Mouse (Mus musculus) bone marrow macrophage, adult 2 months (primary cell): ENCODE measurements around the gene Slc30a2. TPM values are rescaled to one million over a fixed set of nuclear protein-coding genes. Genes with fewer than 3 reads are reported as not detected.
"Not testable (repeated sequence)": the region's sequence is repeated elsewhere in the genome, so short reads cannot be mapped to it uniquely, and the experiment has no call there.

Experiments
- H3K27ac ChIP-seq: 2 replicates; pipeline ENCODE4 v1.5.1; 2012; ENCODE audit warnings: low read depth, low read length; ENCODE audit not compliant: insufficient read depth
- H3K4me1 ChIP-seq: 2 replicates; pipeline ENCODE4 v1.6.1; 2012; ENCODE audit warnings: low read length; ENCODE audit not compliant: control insufficient read depth, insufficient read depth
- H3K4me3 ChIP-seq: 2 replicates; pipeline ENCODE4 v1.5.1; 2012; ENCODE audit warnings: mild to moderate bottlenecking, low read length, moderate library complexity; ENCODE audit not compliant: insufficient read depth
- CTCF ChIP-seq: IDR thresholded peaks from 2 replicates; pipeline ENCODE4 v1.5.1; 2012; ENCODE audit warnings: low read depth, mild to moderate bottlenecking, low read length, moderate library complexity
- POLR2A ChIP-seq: IDR thresholded peaks from 2 replicates; pipeline ENCODE4 v1.6.1; 2012; ENCODE audit warnings: mild to moderate bottlenecking, low read depth, low read length, borderline replicate concordance
- polyA plus RNA-seq: library from polyadenylated mRNA; stranded (reverse); fragments of >200 nt; gene quantifications from 2 replicates; pipeline ENCODE4 v1.2.4, GENCODE M21; 2012; ENCODE audit not compliant: missing spikeins, insufficient read depth, insufficient read length

The Slc30a2 gene
- polyA plus RNA-seq, 1 experiment: not detected

DNA sequence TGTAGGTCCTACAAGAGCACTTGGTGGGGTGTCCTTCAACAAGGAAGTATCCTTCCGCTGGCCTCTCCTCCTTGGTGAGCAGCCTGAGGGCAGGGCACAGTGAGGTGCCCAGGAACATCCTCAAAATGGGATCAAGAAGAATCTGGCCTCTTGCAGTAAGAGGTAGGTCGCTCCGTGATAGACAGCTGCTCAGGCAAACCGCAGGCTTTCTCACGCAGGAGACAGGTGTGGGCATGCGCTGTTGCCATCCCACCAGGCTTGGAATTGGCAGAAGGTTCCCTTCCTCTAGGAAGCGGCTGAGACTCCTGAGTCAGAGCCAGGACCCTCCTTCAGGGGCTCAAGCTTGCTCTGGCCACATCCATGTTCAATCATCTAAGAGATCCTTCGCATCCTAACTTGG, 30.3 kb downstream of the Slc30a2 start:
- TF ChIP-seq CTCF: no peak
- no peak for TF ChIP-seq POLR2A
- no peak overlapping the region for H3K4me3 ChIP-seq
- no peak overlapping the region for H3K27ac ChIP-seq
- H3K4me1 ChIP-seq: peaks cover 7% of the 10 kb centered on the region

DNA sequence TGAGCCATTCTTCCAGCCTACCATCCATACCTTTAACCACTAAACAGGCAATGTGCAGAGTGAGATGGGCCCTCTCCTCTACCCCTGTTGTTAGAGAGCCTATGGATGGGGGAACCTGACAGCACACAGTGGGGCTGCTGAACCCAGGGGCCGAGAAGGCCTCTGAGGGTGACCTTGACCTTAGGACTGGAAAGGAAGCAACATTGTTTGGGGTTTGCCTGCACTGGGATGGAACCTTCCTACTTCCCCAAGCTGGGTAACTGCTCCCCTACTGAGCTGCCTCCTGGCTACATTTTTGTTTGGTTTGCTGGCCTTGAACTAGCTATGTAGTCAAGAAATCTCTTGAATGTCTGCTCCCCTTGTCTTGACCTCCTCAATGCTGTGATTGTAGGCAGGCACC, 31.3 kb downstream of the Slc30a2 start:
- no peak for TF ChIP-seq CTCF
- TF ChIP-seq POLR2A: no peak
- H3K4me1 ChIP-seq: peaks cover 7% of the 10 kb centered on the region
- no peak overlapping the region for H3K4me3 ChIP-seq
- no peak overlapping the region for H3K27ac ChIP-seq

DNA sequence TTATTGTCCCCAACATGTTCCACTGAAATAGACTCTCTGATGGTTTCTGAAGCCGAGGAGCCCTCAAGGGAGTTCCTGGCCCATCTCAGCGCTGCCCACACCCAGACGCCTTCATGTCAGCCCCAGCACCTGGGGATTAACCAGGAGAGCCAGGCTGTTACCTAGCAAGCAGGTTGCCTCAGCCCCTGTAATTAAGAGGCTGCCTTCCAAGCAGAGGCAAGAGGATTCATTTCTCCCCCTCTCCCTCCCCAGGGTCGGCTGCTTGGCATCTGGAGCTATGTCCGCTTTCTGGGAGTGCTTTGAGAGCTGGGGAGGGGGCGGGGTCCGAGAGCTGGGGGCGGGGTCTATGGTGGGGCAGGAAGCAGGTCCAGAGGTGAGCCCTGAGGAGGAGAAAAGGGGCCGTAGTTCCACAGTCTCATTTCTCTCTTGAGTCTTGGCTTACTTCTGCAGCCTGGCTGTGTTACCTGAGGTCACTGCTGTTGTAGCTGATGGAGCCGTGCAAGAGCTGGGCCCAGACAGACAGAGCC, 35.2 kb downstream of the Slc30a2 start:
- Histone ChIP-seq H3K4me1 (no peaks in the 10 kb centered on the region), H3K4me3 (no peak overlapping the region), H3K27ac (no peak overlapping the region)
- no peak for TF ChIP-seq POLR2A
- no peak for TF ChIP-seq CTCF

DNA sequence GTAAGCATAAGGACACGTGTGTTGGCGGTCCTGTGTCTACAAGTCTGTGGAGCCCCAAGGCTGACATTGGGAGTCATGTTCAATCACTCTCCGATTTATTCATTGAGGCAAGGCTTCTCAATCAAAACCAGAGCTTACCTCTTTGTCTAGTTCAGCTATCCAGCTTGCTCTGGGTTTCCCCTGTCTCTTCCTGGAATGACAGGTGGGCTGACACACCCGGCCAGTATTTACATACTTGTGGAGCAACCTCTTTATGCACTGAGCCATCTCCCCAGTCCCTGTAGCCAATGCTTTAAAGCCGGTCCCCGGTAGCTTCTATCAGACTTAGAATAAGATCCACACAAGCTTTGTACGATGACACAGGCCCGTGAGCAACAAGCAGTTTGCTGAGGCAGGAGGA, 36.5 kb downstream of the Slc30a2 start:
- Histone ChIP-seq H3K4me3 (no peak overlapping the region), H3K27ac (no peak overlapping the region), H3K4me1 (no peaks in the 10 kb centered on the region)
- TF ChIP-seq CTCF (no peak), POLR2A (no peak)

DNA sequence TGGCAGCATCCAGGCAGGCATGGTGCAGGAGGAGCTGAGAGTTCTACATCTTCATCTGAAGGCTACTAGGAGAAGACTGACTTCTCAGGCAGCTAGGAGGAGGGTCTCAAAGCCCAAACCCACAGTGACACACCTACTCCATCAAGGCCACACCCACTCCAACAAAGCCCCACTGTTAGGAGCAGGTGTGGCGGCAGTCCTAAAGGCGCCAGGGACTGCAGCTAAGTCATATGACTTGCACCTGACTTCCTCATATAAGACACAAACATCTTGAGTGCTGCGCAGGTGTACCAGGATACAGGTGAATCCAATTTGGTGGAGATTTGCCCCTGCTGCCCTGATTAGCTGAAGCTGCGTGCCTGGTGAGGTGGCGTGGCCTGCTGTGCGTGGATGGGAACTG, 40.8 kb downstream of the Slc30a2 start, which contains the start of gene Extl1:
Gene Extl1 (minus strand): TSS at position 101 of the 400 bp plus-strand sequence.
- H3K27ac ChIP-seq, H3K4me3 ChIP-seq: not testable (repeated sequence)

DNA sequence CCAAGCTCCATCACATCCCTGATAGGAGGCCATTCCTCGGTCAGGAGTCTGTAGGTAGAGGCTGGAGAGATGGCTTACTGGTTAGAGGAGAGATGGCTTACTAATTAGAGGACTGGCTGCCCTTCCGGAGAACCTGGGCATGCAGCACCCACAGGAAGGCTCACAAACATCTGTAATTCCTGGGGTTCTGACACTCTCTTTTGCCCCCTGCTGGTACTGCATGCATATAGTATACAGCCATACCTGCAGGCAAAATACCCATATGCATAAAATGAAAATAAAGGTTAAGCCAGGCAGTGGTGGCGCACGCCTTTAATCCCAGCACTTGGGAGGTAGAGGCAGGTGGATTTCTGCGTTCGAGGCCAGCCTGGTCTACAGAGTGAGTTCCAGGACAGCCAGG, 44.3 kb downstream of the Slc30a2 start:
- Histone ChIP-seq H3K27ac (no peak overlapping the region), H3K4me1 (no peaks in the 10 kb centered on the region), H3K4me3 (no peak overlapping the region)
- TF ChIP-seq CTCF (no peak), POLR2A (no peak)

More for the DNA sequence above, 40.8 kb downstream of the Slc30a2 start, which contains the start of gene Extl1:
- not testable (repeated sequence) for H3K4me1 ChIP-seq

DNA sequence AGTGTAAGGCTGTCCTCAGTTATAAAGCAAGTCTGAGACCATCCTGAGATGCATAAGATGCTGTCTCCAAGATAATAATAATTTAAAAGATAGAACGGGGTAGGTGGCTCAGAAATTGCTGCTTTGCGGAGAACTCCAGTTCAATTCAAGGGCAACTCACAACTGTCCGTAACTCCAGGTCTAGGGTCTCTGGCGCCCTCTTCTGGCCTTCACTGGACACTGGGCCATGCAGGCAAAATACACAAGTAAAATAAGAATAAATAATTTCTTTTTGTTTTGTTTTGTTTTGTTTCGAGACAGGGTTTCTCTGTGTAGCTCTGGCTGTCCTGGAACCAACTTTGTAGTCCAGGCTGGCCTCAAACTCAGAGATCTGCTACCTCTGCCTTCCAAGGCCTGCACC, 45.4 kb downstream of the Slc30a2 start:
- no peak overlapping the region for H3K4me3 ChIP-seq
- no peaks in the 10 kb centered on the region for H3K4me1 ChIP-seq
- H3K27ac ChIP-seq: no peak overlapping the region
- TF ChIP-seq CTCF (peak; percentile 82), POLR2A (no peak)

DNA sequence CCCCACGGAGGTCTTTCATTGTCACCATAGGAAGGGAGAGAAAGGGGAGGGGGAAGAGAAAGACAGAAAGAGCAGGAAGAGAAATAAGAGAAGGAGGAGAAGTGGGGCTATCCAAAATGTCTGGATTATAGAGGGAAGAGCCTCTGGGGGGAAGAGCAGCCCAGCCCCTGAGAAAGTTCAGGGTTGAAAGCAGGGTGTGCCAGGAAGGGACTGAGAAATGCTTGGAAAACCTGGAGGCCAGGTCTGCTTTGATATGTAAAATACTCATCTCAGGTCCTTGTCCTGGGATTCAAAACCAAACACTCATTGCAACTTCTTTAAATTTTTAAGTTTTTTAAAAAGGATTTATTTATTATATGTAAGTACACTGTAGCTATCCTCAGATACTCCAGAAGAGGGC, 48.7 kb downstream of the Slc30a2 start:
- TF ChIP-seq CTCF: no peak
- no peak for TF ChIP-seq POLR2A
- no peak overlapping the region for H3K4me3 ChIP-seq
- H3K27ac ChIP-seq: no peak overlapping the region
- no peaks in the 10 kb centered on the region for H3K4me1 ChIP-seq

DNA sequence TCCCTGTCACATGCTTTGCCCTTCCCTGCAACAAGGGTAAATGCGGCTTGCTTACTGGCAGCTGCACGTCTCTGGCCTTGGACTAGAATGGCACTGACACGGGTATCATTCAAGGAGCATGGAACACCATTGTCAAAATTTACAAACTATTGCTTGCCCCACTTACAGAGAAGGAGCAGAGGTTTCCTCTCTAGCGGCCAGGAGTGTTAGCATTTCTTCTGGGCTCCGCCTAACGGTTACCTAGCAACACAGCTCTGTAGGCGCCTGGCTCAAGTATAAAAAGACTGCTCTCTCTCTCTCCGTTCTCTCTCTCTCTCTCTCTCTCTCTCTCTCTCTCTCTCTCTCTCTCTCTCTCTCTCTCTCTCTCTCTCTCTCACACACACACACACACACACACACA, 49.6 kb downstream of the Slc30a2 start:
- Histone ChIP-seq H3K4me1 (peaks cover 2% of the 10 kb centered on the region; the same call in 1 of the 2 replicates), H3K27ac (no peak overlapping the region), H3K4me3 (no peak overlapping the region)
- TF ChIP-seq CTCF (no peak), POLR2A (no peak)

DNA sequence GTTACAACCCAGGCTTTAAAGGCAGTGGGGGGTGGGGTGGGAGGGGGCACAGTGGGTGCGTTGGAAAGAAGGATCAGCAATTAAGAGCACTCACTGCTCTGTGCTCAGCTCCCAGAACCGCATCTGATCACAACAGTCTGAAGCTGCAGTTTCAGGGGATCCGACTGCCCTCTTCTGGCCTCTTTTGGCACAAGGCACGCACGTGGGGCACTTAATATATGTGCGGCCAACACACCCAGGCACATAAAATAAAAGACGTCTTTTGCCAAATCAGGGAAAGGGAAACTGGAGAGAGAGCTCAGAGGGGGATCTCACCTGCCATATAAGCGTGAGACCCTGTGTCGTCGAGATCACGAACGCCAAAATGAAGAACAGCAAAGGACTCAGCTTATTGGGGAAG, 50.0 kb downstream of the Slc30a2 start:
- Histone ChIP-seq H3K27ac (no peak overlapping the region), H3K4me1 (peaks cover 2% of the 10 kb centered on the region; the same call in 1 of the 2 replicates), H3K4me3 (no peak overlapping the region)
- TF ChIP-seq CTCF (no peak), POLR2A (no peak)

DNA sequence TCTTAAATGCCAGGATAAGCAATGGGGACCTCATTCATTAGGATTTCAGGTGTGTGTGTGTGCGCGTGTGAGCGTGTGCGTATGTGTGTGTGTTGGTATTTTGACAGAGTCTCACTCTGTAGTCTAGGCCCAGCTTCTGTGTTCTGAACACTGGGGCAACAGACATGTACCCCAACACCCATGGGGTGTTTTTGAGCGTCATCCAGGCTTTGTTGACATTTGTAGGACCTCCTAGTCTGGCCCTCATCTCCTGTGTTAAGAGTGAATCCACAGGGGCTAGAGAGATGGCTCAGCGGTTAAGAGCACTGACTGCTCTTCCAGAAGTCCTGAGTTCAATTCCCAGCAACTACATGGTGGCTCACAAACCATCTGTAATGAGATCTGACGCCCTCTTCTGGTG, 52.2 kb downstream of the Slc30a2 start:
- Histone ChIP-seq H3K27ac (no peak overlapping the region), H3K4me3 (no peak overlapping the region), H3K4me1 (peaks cover 2% of the 10 kb centered on the region; the same call in 1 of the 2 replicates)
- TF ChIP-seq CTCF: no peak
- TF ChIP-seq POLR2A: no peak
